Mouse (Mus musculus): Measurements from ENCODE around the gene Dph1. TPM values are rescaled to one million over a fixed set of nuclear protein-coding genes. Genes with fewer than 3 reads are reported as not detected.
A peak's percentile ranks its signal among the peaks of the same experiment; 100 is the strongest.

Gene Dph1
- total RNA-seq, 2 experiments from 2014 or later: 30.7 to 31.4 TPM

- peak overlapping the region; percentile 66 for H3K4me3 ChIP-seq
- peak in 1 of 2 experiments; percentile 78 for DNase-seq (ENCODE audit: low spot score in 2 of 2)
- peak overlapping the region; percentile 43 for H3K27ac ChIP-seq
- peak; percentile 92 for TF ChIP-seq CTCF (conservative IDR thresholded peaks at IDR 0.05)
Observed at GRCm38 (mm10) chr11:75168590-75169361, 22.3 kb downstream of the Dph1 start.

- Histone ChIP-seq H3K4me3 (peak overlapping the region; percentile 66), H3K27ac (peak overlapping the region; percentile 43; the same call in 1 of the 2 replicates)
- TF ChIP-seq CTCF (conservative IDR thresholded peaks at IDR 0.05): no peak
- DNase-seq (ENCODE audit: low spot score in 2 of 2): no peak
Observed at GRCm38 (mm10) chr11:75167643-75168589, 23.1 kb downstream of the Dph1 start.

GRCm38 (mm10) chr11:75166861-75167642, 24.0 kb downstream of the Dph1 start:
- DNase-seq (ENCODE audit: low spot score in 2 of 2): no peak
- Histone ChIP-seq H3K27ac (0 out of 2 replicates have a peak overlapping the region, but pooled peaks have one; percentile 62), H3K4me3 (peak overlapping the region; percentile 20; the same call in 1 of the 2 replicates)
- no peak for TF ChIP-seq CTCF (conservative IDR thresholded peaks at IDR 0.05)

- H3K27ac ChIP-seq: peak overlapping the region; percentile 62; the same call in 1 of the 2 replicates
- no peak for DNase-seq (ENCODE audit: low spot score in 2 of 2)
- no peak for TF ChIP-seq CTCF (conservative IDR thresholded peaks at IDR 0.05)
- peak overlapping the region; percentile 43 for H3K4me3 ChIP-seq
Observed at GRCm38 (mm10) chr11:75166193-75166842, 24.7 kb downstream of the Dph1 start.

- peak overlapping the region; percentile 43 for H3K4me3 ChIP-seq
- peak overlapping the region; percentile 62 for H3K27ac ChIP-seq
- TF ChIP-seq CTCF (conservative IDR thresholded peaks at IDR 0.05): peak; percentile 92
- peak; percentile 59 to 83 for DNase-seq (ENCODE audit: low spot score in 2 of 2)
Observed at GRCm38 (mm10) chr11:75165441-75166192, 25.4 kb downstream of the Dph1 start.

GRCm38 (mm10) chr11:75164750-75165149, 26.3 kb downstream of the Dph1 start:
- no peak overlapping the region for H3K27ac ChIP-seq
- TF ChIP-seq CTCF (conservative IDR thresholded peaks at IDR 0.05): peak; percentile 50
- no peak for DNase-seq (ENCODE audit: low spot score in 2 of 2)
- H3K4me3 ChIP-seq: no peak overlapping the region; the same call in 1 of the 2 replicates

- no peak for DNase-seq (ENCODE audit: low spot score in 2 of 2)
- no peak for TF ChIP-seq CTCF (conservative IDR thresholded peaks at IDR 0.05)
- Histone ChIP-seq H3K27ac (no peak overlapping the region), H3K4me3 (no peak overlapping the region)
Observed at GRCm38 (mm10) chr11:75164051-75164450, 27.0 kb downstream of the Dph1 start.

GRCm38 (mm10) chr11:75163379-75163778, 27.7 kb downstream of the Dph1 start:
- no peak for DNase-seq (ENCODE audit: low spot score in 2 of 2)
- Histone ChIP-seq H3K4me3 (no peak overlapping the region), H3K27ac (peak overlapping the region; percentile 43; the same call in 1 of the 2 replicates)
- no peak for TF ChIP-seq CTCF (conservative IDR thresholded peaks at IDR 0.05)

GRCm38 (mm10) chr11:75162591-75163080, 28.4 kb downstream of the Dph1 start:
- H3K27ac ChIP-seq: peak overlapping the region; percentile 43; the same call in 1 of the 2 replicates
- DNase-seq (ENCODE audit: low spot score in 2 of 2): no peak
- no peak overlapping the region for H3K4me3 ChIP-seq
- no peak for TF ChIP-seq CTCF (conservative IDR thresholded peaks at IDR 0.05)

GRCm38 (mm10) chr11:75161417-75162008, 29.5 kb downstream of the Dph1 start:
- H3K4me3 ChIP-seq: no peak overlapping the region
- no peak for TF ChIP-seq CTCF (conservative IDR thresholded peaks at IDR 0.05)
- no peak overlapping the region for H3K27ac ChIP-seq
- no peak for DNase-seq (ENCODE audit: low spot score in 2 of 2)

GRCm38 (mm10) chr11:75160954-75161353, 30.1 kb downstream of the Dph1 start:
- DNase-seq (ENCODE audit: low spot score in 2 of 2): no peak
- no peak for TF ChIP-seq CTCF (conservative IDR thresholded peaks at IDR 0.05)
- H3K4me3 ChIP-seq: no peak overlapping the region
- H3K27ac ChIP-seq: no peak overlapping the region; the same call in 1 of the 2 replicates
